ENCODE assay signal across 15 mouse cellular contexts in genomic region chr11:5101641-5102040, GRCm38 (mm10). TPM values are rescaled to one million over a fixed set of nuclear protein-coding genes. Genes with fewer than 3 reads are reported as not detected.
A peak's percentile ranks its signal among the peaks of the same experiment; 100 is the strongest.
DNase-seq lines count a peak whose midpoint lies in the region; ATAC-seq and TF ChIP-seq lines count a peak whose summit lies in the region.
"Had no signal": no experiment of that assay in that cellular context is flagged by ENCODE, and none has a peak within 500 bp of the region (broad histone marks: within the 10 kb centered on the region; RNA-seq: fewer than 3 reads in every experiment).

No protein-coding gene starts in this region.

- WGBS in forebrain, embryonic 12.5 days, result 86% methylated on average over 6 of the region's 6 CpGs
- 88% methylated on average over 6 of the region's 6 CpGs for WGBS in forebrain, embryonic 14.5 days
- 78% methylated on average over 6 of the region's 6 CpGs for WGBS in intestine, embryonic 15.5 days
- 78% methylated on average over 6 of the region's 6 CpGs for WGBS in intestine, postnatal 0 days

- no peak overlapping the region for H3K27ac ChIP-seq in forebrain, embryonic 12.5 days
- no peak overlapping the region for H3K27ac ChIP-seq in forebrain, embryonic 14.5 days (ENCODE audit: low read depth, low read length)
- H3K27ac ChIP-seq in intestine, embryonic 15.5 days, result 0 out of 2 replicates have a peak overlapping the region, but pooled peaks have one; percentile 32
- H3K27ac ChIP-seq in intestine, postnatal 0 days (ENCODE audit: low read depth, low read length), result no peak overlapping the region
- no peak overlapping the region for H3K27ac ChIP-seq in testis, adult 2 months (ENCODE audit: control insufficient read depth, insufficient read depth, low read depth, low read length)
- H3K27ac ChIP-seq: macrophage had no signal

- H3K4me3 ChIP-seq in forebrain, embryonic 12.5 days (replicated peaks), result no peak overlapping the region
- H3K4me3 ChIP-seq in forebrain, embryonic 14.5 days (ENCODE audit: low read depth, low read length), result no peak overlapping the region
- no peak overlapping the region for H3K4me3 ChIP-seq in intestine, embryonic 15.5 days (replicated peaks)
- H3K4me3 ChIP-seq in intestine, postnatal 0 days (ENCODE audit: low read depth, low read length), result no peak overlapping the region
- peak overlapping the region; percentile 88 for H3K4me3 ChIP-seq in testis, adult 2 months (ENCODE audit: control insufficient read depth, low read depth, low read length)

- TF ChIP-seq CTCF in intestine, postnatal 0 days (IDR thresholded peaks at IDR 0.05; ENCODE audit: low read depth), result no peak
- TF ChIP-seq CTCF in testis, adult 2 months (IDR thresholded peaks at IDR 0.05; ENCODE audit: control insufficient read depth, insufficient read depth, insufficient replicate concordance, low read depth, low read length), result no peak

- peaks cover 27% of the 10 kb centered on the region for H3K36me3 ChIP-seq in forebrain, embryonic 12.5 days (replicated peaks)
- H3K36me3 ChIP-seq in forebrain, embryonic 14.5 days (ENCODE audit: control insufficient read depth, insufficient read depth, low read length), result peaks cover 18% of the 10 kb centered on the region
- peaks cover 9% of the 10 kb centered on the region for H3K36me3 ChIP-seq in intestine, embryonic 15.5 days
- peaks cover 29% of the 10 kb centered on the region; the same call in 1 of the 2 replicates for H3K36me3 ChIP-seq in intestine, postnatal 0 days (ENCODE audit: control insufficient read depth, insufficient read depth)
- peaks cover 2% of the 10 kb centered on the region; the same call in 1 of the 2 replicates for H3K36me3 ChIP-seq in testis, adult 2 months (ENCODE audit: control insufficient read depth, insufficient read depth, low read length)

- no peak for TF ChIP-seq POLR2A in testis, adult 2 months (IDR thresholded peaks at IDR 0.05; ENCODE audit: control insufficient read depth, low read depth, low read length)

- no peaks in the 10 kb centered on the region for H3K9me3 ChIP-seq in forebrain, embryonic 12.5 days
- H3K9me3 ChIP-seq in forebrain, embryonic 14.5 days (replicated peaks; ENCODE audit: control insufficient read depth, low read length), result no peaks in the 10 kb centered on the region
- H3K9me3 ChIP-seq in intestine, embryonic 15.5 days, result no peaks in the 10 kb centered on the region
- H3K9me3 ChIP-seq in intestine, postnatal 0 days (ENCODE audit: control insufficient read depth), result no peaks in the 10 kb centered on the region

- ATAC-seq in forebrain, embryonic 12.5 days (ENCODE audit: low FRiP score), result no peak
- no peak for ATAC-seq in forebrain, embryonic 14.5 days
- no peak for ATAC-seq in intestine, embryonic 15.5 days
- no peak for ATAC-seq in intestine, postnatal 0 days
- no peak for ATAC-seq in inflammation-experienced regulatory T-cells, adult 6 months
- ATAC-seq: activated CD4-positive, CD25-positive, alpha-beta regulatory T cell, adult 4 months had no signal

- H3K9ac ChIP-seq in forebrain, embryonic 12.5 days, result 0 out of 2 replicates have a peak overlapping the region, but pooled peaks have one; percentile 4
- no peak overlapping the region for H3K9ac ChIP-seq in forebrain, embryonic 14.5 days (ENCODE audit: low read length)
- peak overlapping the region; percentile 99; the same call in 1 of the 2 replicates for H3K9ac ChIP-seq in intestine, embryonic 15.5 days
- H3K9ac ChIP-seq in intestine, postnatal 0 days (ENCODE audit: low read depth, low read length), result no peak overlapping the region

- H3K27me3 ChIP-seq in forebrain, embryonic 12.5 days, result no peaks in the 10 kb centered on the region
- no peaks in the 10 kb centered on the region for H3K27me3 ChIP-seq in forebrain, embryonic 14.5 days (replicated peaks; ENCODE audit: control insufficient read depth, insufficient read depth, low read length)
- no peaks in the 10 kb centered on the region for H3K27me3 ChIP-seq in intestine, embryonic 15.5 days (replicated peaks)
- H3K27me3 ChIP-seq in intestine, postnatal 0 days (replicated peaks; ENCODE audit: control insufficient read depth, insufficient read depth, low read length), result no peaks in the 10 kb centered on the region
- H3K27me3 ChIP-seq in testis, adult 2 months (ENCODE audit: control insufficient read depth, insufficient read depth, low read length), result no peaks in the 10 kb centered on the region

- H3K4me2 ChIP-seq in forebrain, embryonic 12.5 days, result no peak overlapping the region
- H3K4me2 ChIP-seq in forebrain, embryonic 14.5 days (ENCODE audit: low read length), result no peak overlapping the region
- H3K4me2 ChIP-seq in intestine, embryonic 15.5 days (replicated peaks), result peak overlapping the region; percentile 81; the same call in 1 of the 2 replicates
- no peak overlapping the region for H3K4me2 ChIP-seq in intestine, postnatal 0 days (replicated peaks; ENCODE audit: low read depth)

- no peak for DNase-seq in forebrain, embryonic 14.5 days (ENCODE audit: low spot score)
- no peak for DNase-seq in testis, postnatal 14 days (ENCODE audit: low spot score)
- no peak for DNase-seq in lung, postnatal 14 days
- DNase-seq: cerebellum, adult 11 months; kidney, postnatal 36 days; layer of hippocampus, postnatal 36 days; left cerebral cortex, postnatal 4 days; thymus, adult 18-20 months had no signal

- H3K4me1 ChIP-seq in forebrain, embryonic 12.5 days, result peaks cover 25% of the 10 kb centered on the region
- peaks cover 20% of the 10 kb centered on the region for H3K4me1 ChIP-seq in forebrain, embryonic 14.5 days (ENCODE audit: control insufficient read depth, insufficient read depth, low read length)
- H3K4me1 ChIP-seq in intestine, embryonic 15.5 days (replicated peaks), result peaks cover 15% of the 10 kb centered on the region
- H3K4me1 ChIP-seq in intestine, postnatal 0 days (replicated peaks; ENCODE audit: control insufficient read depth, insufficient read depth, low read length), result peaks cover 5% of the 10 kb centered on the region; the same call in 1 of the 2 replicates
- H3K4me1 ChIP-seq in testis, adult 2 months (ENCODE audit: control insufficient read depth, insufficient read depth, low read length), result peaks cover 11% of the 10 kb centered on the region

RNA-seq across cellular contexts. Expression of gene Ewsr1, which starts 2.6 kb away (rescaled TPM):
- 915 and 936 TPM in 2 replicates for polyA plus RNA-seq in forebrain, embryonic 12.5 days (2016; fragmentation: Nextera tagmentation; extraction: Ambion mirVana)
- 433 and 469 TPM in 2 replicates for polyA plus RNA-seq in forebrain, embryonic 14.5 days (2014; fragmentation: Nextera tagmentation; extraction: Ambion mirVana)
- 571 and 594 TPM in 2 replicates for polyA plus RNA-seq in intestine, embryonic 15.5 days (2015; fragmentation: Nextera tagmentation; extraction: Ambion mirVana)
- 185 and 196 TPM in 2 replicates for polyA plus RNA-seq in intestine, postnatal 0 days (2015; fragmentation: Nextera tagmentation; extraction: Ambion mirVana)
- 433 and 510 TPM in 2 replicates for polyA plus RNA-seq in testis, adult 2 months (2012; rRNA removed)
- polyA plus RNA-seq in inflammation-experienced regulatory T-cells, adult 6 months (2017; shearing (Covaris generic)), result 100 to 1,000 TPM; 136 to 174 (median 140) TPM

RNA-seq across cellular contexts. Expression of gene Rhbdd3, which starts 2.9 kb away (rescaled TPM):
- polyA plus RNA-seq in forebrain, embryonic 12.5 days (2016; fragmentation: Nextera tagmentation; extraction: Ambion mirVana), result 27.5 and 27.6 TPM in 2 replicates
- polyA plus RNA-seq in forebrain, embryonic 14.5 days (2014; fragmentation: Nextera tagmentation; extraction: Ambion mirVana), result 28.9 and 31.8 TPM in 2 replicates
- polyA plus RNA-seq in intestine, embryonic 15.5 days (2015; fragmentation: Nextera tagmentation; extraction: Ambion mirVana), result 27.5 and 30.0 TPM in 2 replicates
- 17.1 and 17.5 TPM in 2 replicates for polyA plus RNA-seq in intestine, postnatal 0 days (2015; fragmentation: Nextera tagmentation; extraction: Ambion mirVana)
- 232 and 237 TPM in 2 replicates for polyA plus RNA-seq in testis, adult 2 months (2012; rRNA removed)
- 1 to 10 TPM; 3.3 to 4.6 (median 4.6) TPM for polyA plus RNA-seq in inflammation-experienced regulatory T-cells, adult 6 months (2017; shearing (Covaris generic))

RNA-seq across cellular contexts. Expression of gene Gas2l1, which starts 36.5 kb away (rescaled TPM):
- 28.5 and 31.8 TPM in 2 replicates for polyA plus RNA-seq in forebrain, embryonic 12.5 days (2016; fragmentation: Nextera tagmentation; extraction: Ambion mirVana)
- polyA plus RNA-seq in forebrain, embryonic 14.5 days (2014; fragmentation: Nextera tagmentation; extraction: Ambion mirVana), result 14.4 and 20.4 TPM in 2 replicates
- polyA plus RNA-seq in intestine, embryonic 15.5 days (2015; fragmentation: Nextera tagmentation; extraction: Ambion mirVana), result 28.2 and 28.5 TPM in 2 replicates
- polyA plus RNA-seq in intestine, postnatal 0 days (2015; fragmentation: Nextera tagmentation; extraction: Ambion mirVana), result 18.9 and 22.8 TPM in 2 replicates
- polyA plus RNA-seq in testis, adult 2 months (2012; rRNA removed), result 116 and 124 TPM in 2 replicates
- polyA plus RNA-seq in inflammation-experienced regulatory T-cells, adult 6 months (2017; shearing (Covaris generic)), result under 1 TPM; 0.58 to 0.94 (median 0.91) TPM

RNA-seq across cellular contexts. Expression of gene Rasl10a, which starts 43.7 kb away (rescaled TPM):
- polyA plus RNA-seq in forebrain, embryonic 12.5 days (2016; fragmentation: Nextera tagmentation; extraction: Ambion mirVana), result 0.18 and 0.59 TPM in 2 replicates
- 0.25 and 0.53 TPM in 2 replicates for polyA plus RNA-seq in forebrain, embryonic 14.5 days (2014; fragmentation: Nextera tagmentation; extraction: Ambion mirVana)
- polyA plus RNA-seq in intestine, embryonic 15.5 days (2015; fragmentation: Nextera tagmentation; extraction: Ambion mirVana), result 0.68 and 0.90 TPM in 2 replicates
- 0.93 and 1.2 TPM in 2 replicates for polyA plus RNA-seq in intestine, postnatal 0 days (2015; fragmentation: Nextera tagmentation; extraction: Ambion mirVana)
- polyA plus RNA-seq in testis, adult 2 months (2012; rRNA removed), result 2.5 and 3.9 TPM in 2 replicates
- polyA plus RNA-seq in inflammation-experienced regulatory T-cells, adult 6 months (2017; shearing (Covaris generic)), result not detected
- polyA plus RNA-seq: activated CD4-positive, CD25-positive, alpha-beta regulatory T cell, adult 4 months; macrophage had no signal

RNA-seq across cellular contexts. Expression of gene Emid1, which starts 50.4 kb away (rescaled TPM):
- 16.0 and 18.2 TPM in 2 replicates for polyA plus RNA-seq in forebrain, embryonic 12.5 days (2016; fragmentation: Nextera tagmentation; extraction: Ambion mirVana)
- 13.0 and 15.1 TPM in 2 replicates for polyA plus RNA-seq in forebrain, embryonic 14.5 days (2014; fragmentation: Nextera tagmentation; extraction: Ambion mirVana)
- polyA plus RNA-seq in intestine, embryonic 15.5 days (2015; fragmentation: Nextera tagmentation; extraction: Ambion mirVana), result 94.4 and 105 TPM in 2 replicates
- 47.9 and 56.4 TPM in 2 replicates for polyA plus RNA-seq in intestine, postnatal 0 days (2015; fragmentation: Nextera tagmentation; extraction: Ambion mirVana)
- polyA plus RNA-seq in testis, adult 2 months (2012; rRNA removed), result 4.0 and 5.2 TPM in 2 replicates
- under 1 TPM in 1 of 3 experiments, not detected in 2; 0.83 TPM for polyA plus RNA-seq in inflammation-experienced regulatory T-cells, adult 6 months (2017; shearing (Covaris generic))
- polyA plus RNA-seq: activated CD4-positive, CD25-positive, alpha-beta regulatory T cell, adult 4 months had no signal

Comparison
In these comparisons a context has a peak if more than half of its experiments do, and no peak if none do; other contexts are left out.
1. H3K9ac ChIP-seq: peak in forebrain, embryonic 12.5 days (single experiment) and intestine, embryonic 15.5 days (single experiment); none in forebrain, embryonic 14.5 days (single experiment) and intestine, postnatal 0 days (single experiment).